Mouse (Mus musculus) erythroblast, embryonic 14.5 days (primary cell): Measurements from ENCODE around the gene Immt. TPM values are rescaled to one million over a fixed set of nuclear protein-coding genes. Genes with fewer than 3 reads are reported as not detected.
A peak's percentile ranks its signal among the peaks of the same experiment; 100 is the strongest.
"Not testable (repeated sequence)": the region's sequence is repeated elsewhere in the genome, so short reads cannot be mapped to it uniquely, and the experiment has no call there.

ENCODE experiments used
- H3K27me3 ChIP-seq: 2 replicates; pipeline ENCODE4 v1.6.1; 2012; ENCODE audit warnings: inconsistent platforms; ENCODE audit not compliant: control insufficient read depth
- H3K36me3 ChIP-seq: 2 replicates; pipeline ENCODE4 v1.6.1; 2012; ENCODE audit warnings: mild to moderate bottlenecking, inconsistent platforms; ENCODE audit not compliant: control insufficient read depth
- H3K4me1 ChIP-seq: 2 replicates; pipeline ENCODE4 v1.6.1; 2012; ENCODE audit warnings: inconsistent platforms; ENCODE audit not compliant: control insufficient read depth
- H3K4me3 ChIP-seq: replicated peaks from 2 replicates; pipeline ENCODE3; 2012; ENCODE audit warnings: moderate library complexity, mild to moderate bottlenecking, inconsistent platforms
- H3K9me3 ChIP-seq: 2 replicates; pipeline ENCODE4 v1.6.1; 2012; ENCODE audit warnings: low read length, inconsistent platforms, mixed read lengths; ENCODE audit not compliant: control insufficient read depth
- GATA1 ChIP-seq: IDR thresholded peaks from 2 replicates; pipeline ENCODE4 v1.6.1; 2012; ENCODE audit warnings: low read length, inconsistent platforms, mixed read lengths
- TAL1 ChIP-seq: IDR thresholded peaks from 3 replicates; pipeline ENCODE4 v1.6.1; 2012; ENCODE audit warnings: low read length, inconsistent platforms, mixed read lengths
- polyA plus RNA-seq: library from polyadenylated mRNA; stranded (reverse); fragments of >175 nt; gene quantifications from 2 replicates; pipeline ENCODE4 v1.2.3, GENCODE M21; 2012

Gene Immt
- polyA plus RNA-seq, 1 experiment: 2.0 TPM

GRCm38 (mm10) chr6:71907702-71908235 is 76.6 kb downstream of the Immt start:
- peaks cover 39% of the 10 kb centered on the region for H3K4me1 ChIP-seq
- peaks cover 47% of the 10 kb centered on the region for H3K36me3 ChIP-seq
- H3K27me3 ChIP-seq: no peaks in the 10 kb centered on the region
- no peaks in the 10 kb centered on the region for H3K9me3 ChIP-seq
- TF ChIP-seq GATA1 (no peak), TAL1 (no peak)
- H3K4me3 ChIP-seq: peak overlapping the region; percentile 72

GRCm38 (mm10) chr6:71908481-71909381 is 77.6 kb downstream of the Immt start, which contains the start of the genes Ptcd3 and Polr1a:
Gene Ptcd3 (minus strand): TSS chr6:71908750.
Gene Polr1a (plus strand): TSS chr6:71909053.
- TF ChIP-seq TAL1 (no peak), GATA1 (no peak)
- H3K36me3 ChIP-seq: peaks cover 45% of the 10 kb centered on the region
- H3K9me3 ChIP-seq: no peaks in the 10 kb centered on the region
- no peaks in the 10 kb centered on the region for H3K27me3 ChIP-seq
- peak within 1 kb of the TSS; percentile 72 for H3K4me3 ChIP-seq
- peaks cover 39% of the 10 kb centered on the region for H3K4me1 ChIP-seq

GRCm38 (mm10) chr6:71909384-71909783 is 78.3 kb downstream of the Immt start:
- H3K36me3 ChIP-seq: peaks cover 45% of the 10 kb centered on the region

GRCm38 (mm10) chr6:71909840-71910239 is 78.7 kb downstream of the Immt start:
- peak overlapping the region; percentile 72 for H3K4me3 ChIP-seq
- no peaks in the 10 kb centered on the region for H3K27me3 ChIP-seq
- H3K4me1 ChIP-seq: peaks cover 39% of the 10 kb centered on the region
- no peaks in the 10 kb centered on the region for H3K9me3 ChIP-seq
- H3K36me3 ChIP-seq: peaks cover 44% of the 10 kb centered on the region
- no peak for TF ChIP-seq GATA1

More at GRCm38 (mm10) chr6:71909384-71909783, 78.3 kb downstream of the Immt start:
- Histone ChIP-seq H3K9me3 (no peaks in the 10 kb centered on the region), H3K4me3 (peak overlapping the region; percentile 72), H3K4me1 (peaks cover 39% of the 10 kb centered on the region), H3K27me3 (no peaks in the 10 kb centered on the region)
- TF ChIP-seq TAL1 (no peak), GATA1 (no peak)

GRCm38 (mm10) chr6:71911686-71912450 is 80.7 kb downstream of the Immt start:
- Histone ChIP-seq H3K36me3 (peaks cover 43% of the 10 kb centered on the region), H3K4me3 (no peak overlapping the region), H3K4me1 (peaks cover 38% of the 10 kb centered on the region), H3K9me3 (no peaks in the 10 kb centered on the region), H3K27me3 (no peaks in the 10 kb centered on the region)
- TF ChIP-seq TAL1: no peak
- no peak for TF ChIP-seq GATA1

- TF ChIP-seq TAL1: no peak
- Histone ChIP-seq H3K27me3 (no peaks in the 10 kb centered on the region), H3K9me3 (no peaks in the 10 kb centered on the region), H3K4me1 (no peaks in the 10 kb centered on the region), H3K4me3 (no peak overlapping the region), H3K36me3 (peaks cover 92% of the 10 kb centered on the region)
Measured at GRCm38 (mm10) chr6:71920752-71921151, 89.6 kb downstream of the Immt start.

GRCm38 (mm10) chr6:71925233-71925632 is 94.1 kb downstream of the Immt start:
- H3K27me3 ChIP-seq, H3K4me3 ChIP-seq, H3K9me3 ChIP-seq, H3K4me1 ChIP-seq: not testable (repeated sequence)
- peaks cover 89% of the 10 kb centered on the region for H3K36me3 ChIP-seq

Other genes starting within 250 kb of the Immt start
- gene Kdm3a, start 198.3 kb upstream of the Immt start, polyA plus RNA-seq: 0.45 and 0.69 TPM in 2 replicates
- 0.01 TPM in 1 of 2 replicates, not detected in the other for gene Reep1, start 123.8 kb upstream of the Immt start, polyA plus RNA-seq
- gene Mrpl35, start 4.4 kb upstream of the Immt start, polyA plus RNA-seq: 0.22 and 0.51 TPM in 2 replicates
- gene Ptcd3, start 77.4 kb downstream of the Immt start, polyA plus RNA-seq: 0.28 and 0.44 TPM in 2 replicates
- gene Polr1a, start 77.7 kb downstream of the Immt start, polyA plus RNA-seq: 0.27 and 0.50 TPM in 2 replicates